Mouse (Mus musculus): ENCODE measurements around the gene Rpl13a. TPM values are rescaled to one million over a fixed set of nuclear protein-coding genes. Genes with fewer than 3 reads are reported as not detected.
A peak's percentile ranks its signal among the peaks of the same experiment; 100 is the strongest.
"Not testable (repeated sequence)": the region's sequence is repeated elsewhere in the genome, so short reads cannot be mapped to it uniquely, and the experiment has no call there.

Rpl13a gene
- polyA plus RNA-seq, 1 experiment from 2014 or later: 602 TPM

GRCm38 (mm10) chr7:45153052-45153451 lies 24.5 kb upstream of the Rpl13a start:
- not testable (repeated sequence) for H3K27me3 ChIP-seq (ENCODE audit: control insufficient read depth, insufficient read depth, low read depth, low read length); H3K9ac ChIP-seq (ENCODE audit: low read depth, low read length); H3K4me3 ChIP-seq (ENCODE audit: low read depth, low read length); H3K9me3 ChIP-seq (replicated peaks; ENCODE audit: control insufficient read depth, low read length, poor library complexity, severe bottlenecking); H3K36me3 ChIP-seq (ENCODE audit: control insufficient read depth, insufficient read depth, low read length); H3K27ac ChIP-seq (ENCODE audit: low read length); H3K4me2 ChIP-seq (ENCODE audit: low read length); ATAC-seq
- WGBS: 93% methylated on average over 2 of the region's 2 CpGs
- peaks cover 13% of the 10 kb centered on the region for H3K4me1 ChIP-seq (ENCODE audit: control insufficient read depth, insufficient read depth, low read length)

- H3K4me1 ChIP-seq (ENCODE audit: control insufficient read depth, insufficient read depth, low read length): peaks cover 13% of the 10 kb centered on the region
- no peak overlapping the region for H3K4me3 ChIP-seq (ENCODE audit: low read depth, low read length)
- H3K9me3 ChIP-seq (replicated peaks; ENCODE audit: control insufficient read depth, low read length, poor library complexity, severe bottlenecking): no peaks in the 10 kb centered on the region
- H3K27ac ChIP-seq (ENCODE audit: low read length): no peak overlapping the region
- H3K27me3 ChIP-seq (ENCODE audit: control insufficient read depth, insufficient read depth, low read depth, low read length): no peaks in the 10 kb centered on the region
- ATAC-seq: no peak
- H3K4me2 ChIP-seq (ENCODE audit: low read length): no peak overlapping the region
- H3K36me3 ChIP-seq (ENCODE audit: control insufficient read depth, insufficient read depth, low read length): no peaks in the 10 kb centered on the region
- 72% methylated on average over 11 of the region's 11 CpGs for WGBS
- no peak overlapping the region for H3K9ac ChIP-seq (ENCODE audit: low read depth, low read length)
These were observed 22.7 kb upstream of the Rpl13a start for GRCm38 (mm10) chr7:45151303-45151702.

- Histone ChIP-seq H3K4me3 (ENCODE audit: low read depth, low read length) (no peak overlapping the region), H3K36me3 (ENCODE audit: control insufficient read depth, insufficient read depth, low read length) (0 out of 2 replicates have a peak, but pooled peaks cover 2% of the 10 kb centered on the region), H3K27ac (ENCODE audit: low read length) (no peak overlapping the region), H3K27me3 (ENCODE audit: control insufficient read depth, insufficient read depth, low read depth, low read length) (no peaks in the 10 kb centered on the region), H3K4me1 (ENCODE audit: control insufficient read depth, insufficient read depth, low read length) (peaks cover 11% of the 10 kb centered on the region), H3K9me3 (replicated peaks; ENCODE audit: control insufficient read depth, low read length, poor library complexity, severe bottlenecking) (no peaks in the 10 kb centered on the region), H3K9ac (ENCODE audit: low read depth, low read length) (0 out of 2 replicates have a peak overlapping the region, but pooled peaks have one; percentile 7), H3K4me2 (ENCODE audit: low read length) (no peak overlapping the region)
- 64% methylated on average over 4 of the region's 4 CpGs for WGBS
- no peak for ATAC-seq
These were observed 21.8 kb upstream of the Rpl13a start for GRCm38 (mm10) chr7:45150321-45150720.

GRCm38 (mm10) chr7:45149545-45149944 lies 21.0 kb upstream of the Rpl13a start:
- Histone ChIP-seq H3K4me3 (ENCODE audit: low read depth, low read length) (no peak overlapping the region), H3K4me1 (ENCODE audit: control insufficient read depth, insufficient read depth, low read length) (peaks cover 6% of the 10 kb centered on the region), H3K27ac (ENCODE audit: low read length) (no peak overlapping the region), H3K4me2 (ENCODE audit: low read length) (no peak overlapping the region), H3K9ac (ENCODE audit: low read depth, low read length) (no peak overlapping the region), H3K27me3 (ENCODE audit: control insufficient read depth, insufficient read depth, low read depth, low read length) (no peaks in the 10 kb centered on the region), H3K9me3 (replicated peaks; ENCODE audit: control insufficient read depth, low read length, poor library complexity, severe bottlenecking) (no peaks in the 10 kb centered on the region), H3K36me3 (ENCODE audit: control insufficient read depth, insufficient read depth, low read length) (0 out of 2 replicates have a peak, but pooled peaks cover 2% of the 10 kb centered on the region)
- ATAC-seq: no peak
- WGBS: 26% methylated on average over 6 of the region's 6 CpGs

- WGBS: 69% methylated on average over 4 of the region's 4 CpGs
- Histone ChIP-seq H3K9ac (ENCODE audit: low read depth, low read length) (no peak overlapping the region), H3K27me3 (ENCODE audit: control insufficient read depth, insufficient read depth, low read depth, low read length) (no peaks in the 10 kb centered on the region), H3K4me1 (ENCODE audit: control insufficient read depth, insufficient read depth, low read length) (peaks cover 5% of the 10 kb centered on the region), H3K4me2 (ENCODE audit: low read length) (no peak overlapping the region), H3K36me3 (ENCODE audit: control insufficient read depth, insufficient read depth, low read length) (peaks cover 5% of the 10 kb centered on the region; the same call in 1 of the 2 replicates), H3K4me3 (ENCODE audit: low read depth, low read length) (no peak overlapping the region), H3K9me3 (replicated peaks; ENCODE audit: control insufficient read depth, low read length, poor library complexity, severe bottlenecking) (no peaks in the 10 kb centered on the region), H3K27ac (ENCODE audit: low read length) (no peak overlapping the region)
- no peak for ATAC-seq
These were observed 20.1 kb upstream of the Rpl13a start for GRCm38 (mm10) chr7:45148534-45149098.

- Histone ChIP-seq H3K27me3 (ENCODE audit: control insufficient read depth, insufficient read depth, low read depth, low read length) (no peaks in the 10 kb centered on the region), H3K4me2 (ENCODE audit: low read length) (no peak overlapping the region), H3K4me3 (ENCODE audit: low read depth, low read length) (no peak overlapping the region), H3K9me3 (replicated peaks; ENCODE audit: control insufficient read depth, low read length, poor library complexity, severe bottlenecking) (no peaks in the 10 kb centered on the region), H3K9ac (ENCODE audit: low read depth, low read length) (no peak overlapping the region), H3K36me3 (ENCODE audit: control insufficient read depth, insufficient read depth, low read length) (peaks cover 5% of the 10 kb centered on the region; the same call in 1 of the 2 replicates), H3K27ac (ENCODE audit: low read length) (no peak overlapping the region), H3K4me1 (ENCODE audit: control insufficient read depth, insufficient read depth, low read length) (no peaks in the 10 kb centered on the region)
- no peak for ATAC-seq
- WGBS: 91% methylated on average over 11 of the region's 11 CpGs
These were observed 19.3 kb upstream of the Rpl13a start for GRCm38 (mm10) chr7:45147899-45148298.

GRCm38 (mm10) chr7:45147267-45147666 lies 18.7 kb upstream of the Rpl13a start:
- WGBS: 95% methylated on average over 11 of the region's 11 CpGs
- Histone ChIP-seq H3K27ac (ENCODE audit: low read length) (no peak overlapping the region), H3K9ac (ENCODE audit: low read depth, low read length) (peak overlapping the region; percentile 17; the same call in 1 of the 2 replicates), H3K4me2 (ENCODE audit: low read length) (no peak overlapping the region), H3K36me3 (ENCODE audit: control insufficient read depth, insufficient read depth, low read length) (peaks cover 8% of the 10 kb centered on the region; the same call in 1 of the 2 replicates), H3K27me3 (ENCODE audit: control insufficient read depth, insufficient read depth, low read depth, low read length) (no peaks in the 10 kb centered on the region), H3K4me1 (ENCODE audit: control insufficient read depth, insufficient read depth, low read length) (no peaks in the 10 kb centered on the region), H3K9me3 (replicated peaks; ENCODE audit: control insufficient read depth, low read length, poor library complexity, severe bottlenecking) (no peaks in the 10 kb centered on the region), H3K4me3 (ENCODE audit: low read depth, low read length) (no peak overlapping the region)
- ATAC-seq: no peak

GRCm38 (mm10) chr7:45145460-45145859 lies 16.9 kb upstream of the Rpl13a start:
- Histone ChIP-seq H3K4me1 (ENCODE audit: control insufficient read depth, insufficient read depth, low read length) (no peaks in the 10 kb centered on the region), H3K27me3 (ENCODE audit: control insufficient read depth, insufficient read depth, low read depth, low read length) (no peaks in the 10 kb centered on the region), H3K27ac (ENCODE audit: low read length) (no peak overlapping the region), H3K9me3 (replicated peaks; ENCODE audit: control insufficient read depth, low read length, poor library complexity, severe bottlenecking) (no peaks in the 10 kb centered on the region), H3K9ac (ENCODE audit: low read depth, low read length) (no peak overlapping the region), H3K4me3 (ENCODE audit: low read depth, low read length) (no peak overlapping the region), H3K36me3 (ENCODE audit: control insufficient read depth, insufficient read depth, low read length) (peaks cover 8% of the 10 kb centered on the region; the same call in 1 of the 2 replicates), H3K4me2 (ENCODE audit: low read length) (no peak overlapping the region)
- ATAC-seq: no peak
- WGBS: 94% methylated on average over 8 of the region's 8 CpGs

- no peaks in the 10 kb centered on the region for H3K27me3 ChIP-seq (ENCODE audit: control insufficient read depth, insufficient read depth, low read depth, low read length)
- no peak overlapping the region for H3K27ac ChIP-seq (ENCODE audit: low read length)
- H3K4me3 ChIP-seq (ENCODE audit: low read depth, low read length): no peak overlapping the region
- no peak overlapping the region for H3K9ac ChIP-seq (ENCODE audit: low read depth, low read length)
- no peak overlapping the region for H3K4me2 ChIP-seq (ENCODE audit: low read length)
- no peaks in the 10 kb centered on the region for H3K9me3 ChIP-seq (replicated peaks; ENCODE audit: control insufficient read depth, low read length, poor library complexity, severe bottlenecking)
- no peaks in the 10 kb centered on the region for H3K4me1 ChIP-seq (ENCODE audit: control insufficient read depth, insufficient read depth, low read length)
- no peak for ATAC-seq
- H3K36me3 ChIP-seq (ENCODE audit: control insufficient read depth, insufficient read depth, low read length): peaks cover 8% of the 10 kb centered on the region; the same call in 1 of the 2 replicates
- 88% methylated on average over 13 of the region's 13 CpGs for WGBS
These were observed 16.0 kb upstream of the Rpl13a start for GRCm38 (mm10) chr7:45144368-45145174.
